Mouse (Mus musculus) lung, postnatal 36 days (tissue): ENCODE results near the gene Aif1.

Source experiments
- DNase-seq: peaks from one replicate; pipeline ENCODE4 v3.0.0; 2022; ENCODE audit warnings: mixed read lengths

The Aif1 gene

GRCm38 (mm10) chr17:35175968-35176367 lies at the start of gene Aif1:
Gene Aif1, minus strand, starts transcription at chr17:35176068.
- no peak for DNase-seq

- no peak for DNase-seq
These were observed 49.6 kb upstream of the Aif1 start for GRCm38 (mm10) chr17:35225456-35225855.

- no peak for DNase-seq
These were observed 48.8 kb upstream of the Aif1 start for GRCm38 (mm10) chr17:35224641-35225040.

- peak; percentile 63 for DNase-seq
These were observed 46.4 kb upstream of the Aif1 start for GRCm38 (mm10) chr17:35222299-35222698.

GRCm38 (mm10) chr17:35220156-35220952 lies 44.5 kb upstream of the Aif1 start, which contains the start of gene Gm16181:
Gene Gm16181, plus strand, starts transcription at chr17:35220834.
- DNase-seq = peak; percentile 52

GRCm38 (mm10) chr17:35219601-35220041 lies 43.8 kb upstream of the Aif1 start:
- DNase-seq = peak; percentile 59

GRCm38 (mm10) chr17:35218516-35219193 lies 42.8 kb upstream of the Aif1 start:
- DNase-seq = peak; percentile 67

GRCm38 (mm10) chr17:35213071-35213470 lies 37.2 kb upstream of the Aif1 start:
- DNase-seq = no peak

GRCm38 (mm10) chr17:35210593-35210992 lies 34.7 kb upstream of the Aif1 start:
- DNase-seq = no peak

- DNase-seq = peak; percentile 48
These were observed 34.1 kb upstream of the Aif1 start for GRCm38 (mm10) chr17:35209785-35210535.

GRCm38 (mm10) chr17:35205380-35205769 lies 29.5 kb upstream of the Aif1 start:
- no peak for DNase-seq

GRCm38 (mm10) chr17:35204494-35205379 lies 28.9 kb upstream of the Aif1 start, which contains the start of gene Lta:
Gene Lta, minus strand, starts transcription at chr17:35205351.
- DNase-seq = peak; percentile 45

- no peak for DNase-seq
These were observed 26.6 kb upstream of the Aif1 start for GRCm38 (mm10) chr17:35202442-35202841.

- peak; percentile 73 for DNase-seq
These were observed 25.9 kb upstream of the Aif1 start, which contains the start of gene Tnf for GRCm38 (mm10) chr17:35201787-35202186. Gene Tnf, minus strand, starts transcription at chr17:35202007.

- DNase-seq = no peak
These were observed 25.3 kb upstream of the Aif1 start for GRCm38 (mm10) chr17:35201128-35201527.

GRCm38 (mm10) chr17:35200398-35200797 lies 24.5 kb upstream of the Aif1 start:
- DNase-seq = peak; percentile 65

- no peak for DNase-seq
These were observed 23.1 kb upstream of the Aif1 start for GRCm38 (mm10) chr17:35198946-35199345.

GRCm38 (mm10) chr17:35198029-35198428 lies 22.2 kb upstream of the Aif1 start:
- DNase-seq = no peak

- DNase-seq = no peak
These were observed 21.3 kb upstream of the Aif1 start for GRCm38 (mm10) chr17:35197126-35197525.

GRCm38 (mm10) chr17:35196321-35196641 lies 20.4 kb upstream of the Aif1 start:
- DNase-seq = no peak

- DNase-seq = peak; percentile 87
These were observed 19.9 kb upstream of the Aif1 start for GRCm38 (mm10) chr17:35195631-35196320.
